Mouse (Mus musculus): Measurements from ENCODE around the gene Hnrnpu. TPM values are rescaled to one million over a fixed set of nuclear protein-coding genes. Genes with fewer than 3 reads are reported as not detected.
"Not testable (repeated sequence)": the region's sequence is repeated elsewhere in the genome, so short reads cannot be mapped to it uniquely, and the experiment has no call there.

Gene Hnrnpu
- total and polyA plus RNA-seq, 2 experiments: 33.0 to 162 TPM

- DNase-seq (ENCODE audit: extremely low read depth, low read depth, low spot score): no peak
Measured at GRCm38 (mm10) chr1:178313039-178313597, 24.5 kb downstream of the Hnrnpu start.

GRCm38 (mm10) chr1:178310128-178310527 lies 27.5 kb downstream of the Hnrnpu start:
- no peaks in the 10 kb centered on the region for H3K27me3 ChIP-seq (ENCODE audit: control insufficient read depth, insufficient read depth, low read length)
- peaks cover 9% of the 10 kb centered on the region for H3K4me1 ChIP-seq (ENCODE audit: control insufficient read depth, insufficient read depth, low read length)
- no peak overlapping the region for H3K27ac ChIP-seq (replicated peaks; ENCODE audit: insufficient read depth, low read depth, low read length)
- no peak overlapping the region for H3K4me3 ChIP-seq (ENCODE audit: insufficient read depth, low read depth, low read length)
- 68% methylated on average over 1 of the region's 1 CpGs for WGBS
- TF ChIP-seq CTCF (IDR thresholded peaks at IDR 0.05; ENCODE audit: low read depth, low read length): no peak
- no peak for TF ChIP-seq POLR2A (IDR thresholded peaks at IDR 0.05; ENCODE audit: extremely low read depth, insufficient read depth, low read length)
- no peaks in the 10 kb centered on the region for H3K36me3 ChIP-seq (ENCODE audit: control insufficient read depth, insufficient read depth, low read length)
- no peak for DNase-seq (ENCODE audit: extremely low read depth, low read depth, low spot score)
- no peak overlapping the region for H3K9ac ChIP-seq (ENCODE audit: low read depth, low read length)
- no peaks in the 10 kb centered on the region for H3K79me2 ChIP-seq (ENCODE audit: control insufficient read depth, insufficient read depth, low read length)

More at GRCm38 (mm10) chr1:178313039-178313597, 24.5 kb downstream of the Hnrnpu start:
- no peaks in the 10 kb centered on the region; the same call in 1 of the 2 replicates for H3K79me2 ChIP-seq (ENCODE audit: control insufficient read depth, insufficient read depth, low read length)
- no peak overlapping the region for H3K9ac ChIP-seq (ENCODE audit: low read depth, low read length)
- WGBS: 29% methylated on average over 1 of the region's 1 CpGs
- H3K27ac ChIP-seq (replicated peaks; ENCODE audit: insufficient read depth, low read depth, low read length): no peak overlapping the region
- TF ChIP-seq POLR2A (IDR thresholded peaks at IDR 0.05; ENCODE audit: extremely low read depth, insufficient read depth, low read length): no peak
- TF ChIP-seq CTCF (IDR thresholded peaks at IDR 0.05; ENCODE audit: low read depth, low read length): no peak
- H3K4me1 ChIP-seq (ENCODE audit: control insufficient read depth, insufficient read depth, low read length): peaks cover 11% of the 10 kb centered on the region
- H3K4me3 ChIP-seq (ENCODE audit: insufficient read depth, low read depth, low read length): no peak overlapping the region
- H3K27me3 ChIP-seq (ENCODE audit: control insufficient read depth, insufficient read depth, low read length): no peaks in the 10 kb centered on the region
- no peaks in the 10 kb centered on the region for H3K36me3 ChIP-seq (ENCODE audit: control insufficient read depth, insufficient read depth, low read length)

GRCm38 (mm10) chr1:178309487-178309886 lies 28.1 kb downstream of the Hnrnpu start:
- no peaks in the 10 kb centered on the region for H3K79me2 ChIP-seq (ENCODE audit: control insufficient read depth, insufficient read depth, low read length)
- H3K4me3 ChIP-seq (ENCODE audit: insufficient read depth, low read depth, low read length): no peak overlapping the region
- no peak overlapping the region for H3K27ac ChIP-seq (replicated peaks; ENCODE audit: insufficient read depth, low read depth, low read length)
- WGBS: 88% methylated on average over 2 of the region's 2 CpGs
- TF ChIP-seq CTCF (IDR thresholded peaks at IDR 0.05; ENCODE audit: low read depth, low read length): no peak
- TF ChIP-seq POLR2A (IDR thresholded peaks at IDR 0.05; ENCODE audit: extremely low read depth, insufficient read depth, low read length): no peak
- H3K36me3 ChIP-seq (ENCODE audit: control insufficient read depth, insufficient read depth, low read length): no peaks in the 10 kb centered on the region
- no peak overlapping the region for H3K9ac ChIP-seq (ENCODE audit: low read depth, low read length)
- H3K27me3 ChIP-seq (ENCODE audit: control insufficient read depth, insufficient read depth, low read length): no peaks in the 10 kb centered on the region
- DNase-seq (ENCODE audit: extremely low read depth, low read depth, low spot score): no peak
- H3K4me1 ChIP-seq (ENCODE audit: control insufficient read depth, insufficient read depth, low read length): peaks cover 4% of the 10 kb centered on the region

GRCm38 (mm10) chr1:178303425-178303824 lies 34.2 kb downstream of the Hnrnpu start:
- no peak overlapping the region for H3K4me3 ChIP-seq (ENCODE audit: insufficient read depth, low read depth, low read length)
- 18% methylated on average over 3 of the region's 3 CpGs for WGBS
- peak; percentile 57 for DNase-seq (ENCODE audit: extremely low read depth, low read depth, low spot score)
- H3K27ac ChIP-seq (replicated peaks; ENCODE audit: insufficient read depth, low read depth, low read length): no peak overlapping the region
- no peak overlapping the region for H3K9ac ChIP-seq (ENCODE audit: low read depth, low read length)
- H3K36me3 ChIP-seq (ENCODE audit: control insufficient read depth, insufficient read depth, low read length): no peaks in the 10 kb centered on the region
- no peaks in the 10 kb centered on the region for H3K27me3 ChIP-seq (ENCODE audit: control insufficient read depth, insufficient read depth, low read length)
- TF ChIP-seq CTCF (IDR thresholded peaks at IDR 0.05; ENCODE audit: low read depth, low read length): peak; percentile 67
- no peak for TF ChIP-seq POLR2A (IDR thresholded peaks at IDR 0.05; ENCODE audit: extremely low read depth, insufficient read depth, low read length)
- H3K79me2 ChIP-seq (ENCODE audit: control insufficient read depth, insufficient read depth, low read length): no peaks in the 10 kb centered on the region
- no peaks in the 10 kb centered on the region for H3K4me1 ChIP-seq (ENCODE audit: control insufficient read depth, insufficient read depth, low read length)

- WGBS: 96% methylated on average over 2 of the region's 2 CpGs
- not testable (repeated sequence) for H3K27ac ChIP-seq (replicated peaks; ENCODE audit: insufficient read depth, low read depth, low read length); H3K36me3 ChIP-seq (ENCODE audit: control insufficient read depth, insufficient read depth, low read length)
Measured at GRCm38 (mm10) chr1:178301261-178301660, 36.3 kb downstream of the Hnrnpu start.

GRCm38 (mm10) chr1:178294051-178294450 lies 43.5 kb downstream of the Hnrnpu start:
- no peak overlapping the region for H3K27ac ChIP-seq (replicated peaks; ENCODE audit: insufficient read depth, low read depth, low read length)
- H3K79me2 ChIP-seq (ENCODE audit: control insufficient read depth, insufficient read depth, low read length): no peaks in the 10 kb centered on the region
- TF ChIP-seq CTCF (IDR thresholded peaks at IDR 0.05; ENCODE audit: low read depth, low read length): no peak
- no peak overlapping the region for H3K9ac ChIP-seq (ENCODE audit: low read depth, low read length)
- no peak for DNase-seq (ENCODE audit: extremely low read depth, low read depth, low spot score)
- H3K27me3 ChIP-seq (ENCODE audit: control insufficient read depth, insufficient read depth, low read length): no peaks in the 10 kb centered on the region
- no peak overlapping the region for H3K4me3 ChIP-seq (ENCODE audit: insufficient read depth, low read depth, low read length)
- no peaks in the 10 kb centered on the region for H3K4me1 ChIP-seq (ENCODE audit: control insufficient read depth, insufficient read depth, low read length)
- 88% methylated on average over 1 of the region's 1 CpGs for WGBS
- no peaks in the 10 kb centered on the region for H3K36me3 ChIP-seq (ENCODE audit: control insufficient read depth, insufficient read depth, low read length)

More at GRCm38 (mm10) chr1:178301261-178301660, 36.3 kb downstream of the Hnrnpu start:
- not testable (repeated sequence) for DNase-seq (ENCODE audit: extremely low read depth, low read depth, low spot score); H3K4me3 ChIP-seq (ENCODE audit: insufficient read depth, low read depth, low read length); H3K9ac ChIP-seq (ENCODE audit: low read depth, low read length); H3K4me1 ChIP-seq (ENCODE audit: control insufficient read depth, insufficient read depth, low read length); H3K79me2 ChIP-seq (ENCODE audit: control insufficient read depth, insufficient read depth, low read length); H3K27me3 ChIP-seq (ENCODE audit: control insufficient read depth, insufficient read depth, low read length)

All from liver, adult 2 months (tissue).